Mouse (Mus musculus) thymus, postnatal 14 days (tissue): ENCODE measurements around the gene Gm4894.
A peak's percentile ranks its signal among the peaks of the same experiment; 100 is the strongest.

Experiments used
- DNase-seq: peaks from one replicate; pipeline ENCODE4 v3.0.0; 2021

The Gm4894 gene

GRCm38 (mm10) chr9:49250231-49250630 is at the start of gene Gm4894:
Gene Gm4894 (plus strand): TSS chr9:49250531.
- peak; percentile 10 for DNase-seq

GRCm38 (mm10) chr9:49206331-49206730 is 44.0 kb upstream of the Gm4894 start:
- DNase-seq: no peak

- no peak for DNase-seq
Measured at GRCm38 (mm10) chr9:49211493-49211892, 38.8 kb upstream of the Gm4894 start.

GRCm38 (mm10) chr9:49214734-49215133 is 35.6 kb upstream of the Gm4894 start:
- DNase-seq: no peak

DNA sequence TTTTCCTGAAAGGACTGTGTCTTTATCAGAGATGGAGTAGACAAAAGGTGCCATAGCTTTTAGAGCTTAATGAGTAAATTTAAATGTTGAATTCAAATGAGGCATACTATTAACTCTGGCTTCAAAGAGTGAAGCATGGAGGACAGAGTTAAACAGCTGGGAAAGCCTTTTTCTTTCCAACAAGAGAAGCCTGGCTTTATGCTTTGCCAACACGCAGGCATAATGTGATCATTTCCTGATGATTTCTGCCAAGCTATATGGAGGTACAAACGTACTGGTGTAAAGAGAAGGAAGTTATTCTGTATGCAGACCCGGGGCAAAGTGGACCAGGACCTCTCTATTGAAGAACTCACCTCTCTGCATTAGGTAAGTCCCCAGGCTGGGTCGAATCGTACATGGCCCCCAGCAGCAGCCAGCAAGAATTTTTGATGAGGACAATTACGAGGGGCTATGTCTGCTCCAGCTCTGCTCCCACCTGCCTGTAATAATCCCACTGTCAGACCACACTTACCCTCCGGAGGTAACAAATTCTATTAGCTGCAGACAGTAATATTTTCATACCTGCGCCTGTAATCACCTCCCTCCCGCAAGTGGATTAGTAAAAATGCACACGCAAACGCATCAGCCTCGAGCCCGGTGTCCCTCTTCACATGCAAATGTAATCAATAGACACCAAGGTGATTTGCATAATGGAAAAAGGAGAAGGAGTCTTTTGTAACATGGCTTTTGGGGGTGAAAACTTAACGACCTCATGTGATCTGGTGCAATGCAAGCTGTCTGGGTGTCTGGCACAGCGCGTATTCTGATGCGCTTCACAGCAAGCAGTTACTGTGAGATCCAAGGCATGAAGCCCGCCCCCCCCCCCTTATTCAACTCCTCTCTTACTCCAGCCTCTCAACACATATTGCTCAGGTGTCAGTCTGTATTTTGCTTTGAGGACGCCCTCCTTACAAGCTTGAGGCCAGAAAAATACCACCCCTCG is 32.4 kb upstream of the Gm4894 start:
- DNase-seq: no peak

GRCm38 (mm10) chr9:49224488-49224887 is 25.8 kb upstream of the Gm4894 start:
- DNase-seq: no peak

DNA sequence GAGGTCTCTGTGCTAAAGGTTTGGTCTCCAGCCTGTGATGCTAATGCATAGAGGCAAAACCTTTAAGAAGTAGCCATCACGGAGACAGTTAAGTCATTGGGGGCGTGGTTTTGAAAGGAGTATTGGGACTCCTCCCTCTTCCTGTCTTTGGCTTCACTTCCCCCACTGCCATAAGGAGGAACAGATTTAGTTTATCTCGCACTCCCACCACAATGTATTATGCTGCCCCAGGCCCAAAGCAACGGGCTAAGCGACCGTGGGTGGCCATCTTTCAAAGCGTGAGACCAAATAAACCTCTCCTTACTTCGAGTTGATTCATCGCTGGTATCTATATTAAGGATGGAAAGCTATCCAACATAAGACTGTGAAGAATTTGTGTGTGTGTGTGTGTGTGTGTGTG is 22.9 kb upstream of the Gm4894 start:
- no peak for DNase-seq

- no peak for DNase-seq
Measured at GRCm38 (mm10) chr9:49229054-49229453, 21.3 kb upstream of the Gm4894 start.

- DNase-seq: peak; percentile 68
Measured at GRCm38 (mm10) chr9:49246839-49247238, 3.5 kb upstream of the Gm4894 start.

GRCm38 (mm10) chr9:49268949-49269348 is 18.6 kb downstream of the Gm4894 start:
- no peak for DNase-seq

DNA sequence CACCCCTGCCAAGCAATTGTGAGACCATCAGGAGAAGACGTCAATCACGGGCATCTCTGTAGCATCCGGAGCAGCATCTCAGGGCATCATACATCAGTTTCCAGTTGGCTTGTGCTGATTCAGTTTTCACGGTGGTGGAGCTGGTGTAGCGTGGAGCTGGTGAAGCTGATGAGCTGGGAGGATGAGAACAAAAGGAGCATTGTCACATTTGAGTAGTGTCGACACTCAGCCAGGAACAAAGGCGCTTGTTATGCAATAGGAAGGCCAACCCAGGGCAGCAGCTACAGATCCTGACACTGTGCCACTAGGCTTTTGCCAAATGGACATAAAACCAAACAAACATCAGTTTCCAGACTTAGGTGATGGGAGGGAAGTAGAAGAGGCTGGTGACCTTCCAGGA is 23.2 kb downstream of the Gm4894 start:
- DNase-seq: no peak

DNA sequence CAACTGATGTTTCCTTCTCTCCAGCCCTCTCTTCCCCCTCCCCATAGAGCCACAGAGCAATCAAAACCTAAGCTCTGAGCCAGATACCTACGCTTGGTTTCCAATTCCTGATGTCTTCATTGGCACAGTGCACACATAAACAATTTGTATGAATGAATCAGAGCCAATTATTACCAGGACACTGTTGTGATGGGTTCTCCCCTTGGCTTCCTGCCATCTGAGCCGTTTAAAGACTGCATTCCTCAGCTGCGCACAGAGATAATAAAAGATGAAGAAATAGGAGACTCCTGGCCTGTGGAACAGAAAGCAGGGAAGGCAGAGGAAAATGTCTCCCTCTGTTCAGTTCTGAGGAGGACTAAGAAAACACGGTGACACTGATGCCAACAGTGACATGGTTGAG is 25.6 kb downstream of the Gm4894 start:
- DNase-seq: no peak

GRCm38 (mm10) chr9:49276542-49277334 is 26.4 kb downstream of the Gm4894 start:
- DNase-seq: no peak

- no peak for DNase-seq
Measured at GRCm38 (mm10) chr9:49295101-49295500, 44.8 kb downstream of the Gm4894 start.

DNA sequence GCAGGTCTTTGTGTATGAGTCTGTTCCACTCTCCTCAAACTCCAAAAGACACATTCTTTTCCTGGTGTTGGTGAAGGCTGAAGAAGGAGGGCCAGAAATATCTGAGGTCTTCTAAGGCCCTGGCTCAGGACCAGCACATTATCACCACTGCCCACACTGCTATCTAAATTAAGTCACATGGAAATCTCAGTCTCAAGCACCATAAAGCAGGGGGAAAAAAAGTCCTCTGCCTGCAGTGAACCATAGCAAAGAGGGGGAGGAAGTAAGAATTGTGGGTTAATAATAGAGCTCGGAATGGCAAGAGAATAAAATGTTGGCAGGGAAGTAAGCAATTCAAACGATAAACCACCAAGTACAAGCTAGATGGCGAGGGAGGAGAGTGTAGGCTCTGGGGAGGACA is 57.2 kb downstream of the Gm4894 start:
- no peak for DNase-seq

GRCm38 (mm10) chr9:49310821-49311220 is 60.5 kb downstream of the Gm4894 start:
- no peak for DNase-seq

- no peak for DNase-seq
Measured at GRCm38 (mm10) chr9:49318638-49319037, 68.3 kb downstream of the Gm4894 start.
